Mouse (Mus musculus) neutrophil, adult 83 days (primary cell): ENCODE measurements around the gene Yif1b. TPM values are rescaled to one million over a fixed set of nuclear protein-coding genes. Genes with fewer than 3 reads are reported as not detected.

Experiments used
- total RNA-seq, 2 experiments: library from RNA; stranded (reverse); gene quantifications; one replicate each; pipeline ENCODE4 v1.2.4; 2023

Gene Yif1b
- total RNA-seq: 10 to 100 TPM; 20.9 to 21.0 TPM

GRCm38 (mm10) chr7:29238019-29238967, at the start of gene Yif1b:
TSS of gene Yif1b (plus strand) at chr7:29238329.

GRCm38 (mm10) chr7:29213675-29214082, 24.4 kb upstream of the Yif1b start, which contains the start of gene Catsperg1:
TSS of gene Catsperg1 (minus strand) at chr7:29214035.

GRCm38 (mm10) chr7:29232247-29233013, 5.7 kb upstream of the Yif1b start, which contains the start of gene Kcnk6:
TSS of gene Kcnk6 (minus strand) at chr7:29232515.

GRCm38 (mm10) chr7:29248261-29248841, 10.2 kb downstream of the Yif1b start, which contains the start of gene 2200002D01Rik:
TSS of gene 2200002D01Rik (minus strand) at chr7:29248466.

GRCm38 (mm10) chr7:29281201-29282073, 43.3 kb downstream of the Yif1b start, which contains the start of gene Spint2:
TSS of gene Spint2 (minus strand) at chr7:29281912.

GRCm38 (mm10) chr7:29288942-29289638, 51.0 kb downstream of the Yif1b start, which contains the start of gene Ppp1r14a:
TSS of gene Ppp1r14a (plus strand) at chr7:29289308.

Other genes with a start within 250 kb of the Yif1b start
- gene Ryr1, start 113.2 kb upstream of the Yif1b start, total RNA-seq: under 1 TPM; 0.18 to 0.20 TPM
- 100 to 1,000 TPM; 271 to 292 TPM for gene Rasgrp4, start 103.5 kb upstream of the Yif1b start, total RNA-seq
- 10 to 100 TPM; 14.4 to 18.2 TPM for gene Fam98c, start 82.1 kb upstream of the Yif1b start, total RNA-seq
- gene Ggn, start 68.1 kb upstream of the Yif1b start, total RNA-seq: under 1 TPM; 0.24 to 0.82 TPM
- 1 to 10 TPM; 2.4 to 3.0 TPM for gene Spred3, start 67.9 kb upstream of the Yif1b start, total RNA-seq
- 100 to 1,000 TPM; 165 to 168 TPM for gene Psmd8, start 57.6 kb upstream of the Yif1b start, total RNA-seq
- gene Catsperg1, start 24.3 kb upstream of the Yif1b start, total RNA-seq: 1 to 10 TPM; 1.3 to 2.2 TPM
- 1 to 10 TPM; 6.3 to 8.5 TPM for gene Kcnk6, start 5.8 kb upstream of the Yif1b start, total RNA-seq
- under 1 TPM in 1 of 2 experiments, not detected in 1; 0.59 TPM for gene 2200002D01Rik, start 10.1 kb downstream of the Yif1b start, total RNA-seq
- 10 to 100 TPM; 22.0 to 24.0 TPM for gene Spint2, start 43.6 kb downstream of the Yif1b start, total RNA-seq
- gene Ppp1r14a, start 51.0 kb downstream of the Yif1b start, total RNA-seq: not detected
- not detected for gene Dpf1, start 65.6 kb downstream of the Yif1b start, total RNA-seq